Mouse (Mus musculus) lung, adult 2 months (tissue): ENCODE measurements around the gene Hmx2.

ENCODE experiments used
- CTCF ChIP-seq: fragments of 200-500 bp; IDR thresholded peaks from 2 replicates; pipeline ENCODE4 v1.5.1; 2011; ENCODE audit warnings: mild to moderate bottlenecking, low read length, control low read depth; ENCODE audit not compliant: insufficient read depth
- POLR2A ChIP-seq: fragments of 200-500 bp; IDR thresholded peaks from 2 replicates; pipeline ENCODE4 v1.6.1; 2011; ENCODE audit warnings: low read depth, mild to moderate bottlenecking, control low read depth, low read length, borderline replicate concordance; ENCODE audit errors: extremely low read depth

GRCm38 (mm10) chr7:131560697-131561042 lies 12.1 kb downstream of the Hmx2 start:
- TF ChIP-seq POLR2A (no peak), CTCF (no peak)
